Mouse (Mus musculus) left cerebral cortex, adult 2 months (tissue): ENCODE results near the gene Osbpl6. TPM values are rescaled to one million over a fixed set of nuclear protein-coding genes. Genes with fewer than 3 reads are reported as not detected.

Source experiments
- DNase-seq, 2 experiments: peaks; one replicate each; pipeline ENCODE4 v3.0.0; 2021 to 2022; ENCODE audit warnings: low spot score in 2 of 2, mixed read lengths in 1 of 2; ENCODE audit errors: extremely low spot score in 1 of 2
- H3K27ac ChIP-seq: fragments of 200-600 bp; 2 replicates; pipeline ENCODE4 v1.8.1; 2022
- H3K4me3 ChIP-seq: fragments of 200-600 bp; 2 replicates; pipeline ENCODE4 v1.8.1; 2022
- CTCF ChIP-seq: fragments of 200-600 bp; IDR thresholded peaks from 2 replicates; pipeline ENCODE4 v1.8.1; 2022; ENCODE audit warnings: antibody characterized with exemption, mild to moderate bottlenecking, moderate library complexity
- intact Hi-C: fragments of 180-260 bp; cut with DNase I; formaldehyde crosslinking; loops from one replicate; pipeline ENCODE4 v1.15.1; 2025
- long read RNA-seq, 2 experiments: library from polyadenylated mRNA; stranded (forward); transcript quantifications; one replicate each; pipeline ENCODE4 v2.0.0; 2021; ENCODE audit warnings: borderline mapping rate in 2 of 2
- total RNA-seq, 2 experiments: library from RNA; stranded (reverse); gene quantifications; 2 replicates each; pipeline ENCODE4 v1.2.3; 2021

The Osbpl6 gene
- 10 to 100 TPM; 53.0 to 62.0 TPM for total RNA-seq
- long read RNA-seq, experiment 1, full-length matches to known transcripts, result 5 of 18 reads
- long read RNA-seq, experiment 1, partial matches to known transcripts, result 4 of 18 reads
- long read RNA-seq, experiment 1, other reads (novel, unspliced or antisense), result 9 of 18 reads
- long read RNA-seq, experiment 2, full-length matches to known transcripts, result 3 of 13 reads
- long read RNA-seq, experiment 2, partial matches to known transcripts, result 7 of 13 reads
- long read RNA-seq, experiment 2, other reads (novel, unspliced or antisense), result 3 of 13 reads

- Histone ChIP-seq H3K27ac (peak within 1 kb of the TSS; percentile 96), H3K4me3 (peak within 1 kb of the TSS; percentile 72)
- TF ChIP-seq CTCF, result no peak; the same call in 1 of the 2 replicates
- DNase-seq, result peak; percentile 77 to 82
- intact Hi-C loops, result loop anchor here (1.0 to 2.0 kb wide), 3 partner anchors 39 to 132 kb away; no protein-coding TSS in a partner anchor
Observed at GRCm38 (mm10) chr2:76406151-76406936, at the start of gene Osbpl6. TSS of gene Osbpl6 (plus strand) at chr2:76406508.

GRCm38 (mm10) chr2:76360226-76360625, 46.1 kb upstream of the Osbpl6 start, which contains the start of gene Cyct:
TSS of gene Cyct (minus strand) at chr2:76360450.
- Histone ChIP-seq H3K27ac (no peak within 1 kb of the TSS), H3K4me3 (no peak within 1 kb of the TSS)
- no peak for TF ChIP-seq CTCF
- no peak for DNase-seq
- intact Hi-C loops, result loop anchor here (2.0 kb wide), 1 partner anchor 105 kb away; no protein-coding TSS in a partner anchor

GRCm38 (mm10) chr2:76362111-76362510, 44.2 kb upstream of the Osbpl6 start:
- TF ChIP-seq CTCF, result peak; percentile 57
- H3K4me3 ChIP-seq, result no peak overlapping the region
- DNase-seq, result no peak
- no peak overlapping the region for H3K27ac ChIP-seq
- intact Hi-C loops, result no loop called here

- no peak for TF ChIP-seq CTCF
- H3K4me3 ChIP-seq, result no peak overlapping the region
- intact Hi-C loops, result loop anchor here (5.0 kb wide), 1 partner anchor 239 kb away; no protein-coding TSS in a partner anchor
- H3K27ac ChIP-seq, result no peak overlapping the region
- no peak for DNase-seq
Observed at GRCm38 (mm10) chr2:76365811-76366210, 40.5 kb upstream of the Osbpl6 start.

GRCm38 (mm10) chr2:76367188-76367922, 39.0 kb upstream of the Osbpl6 start:
- intact Hi-C loops, result loop anchor here (1.0 to 5.0 kb wide), 3 partner anchors 39 to 251 kb away; partner anchors contain the start of gene Osbpl6
- DNase-seq, result peak; percentile 72 to 82
- no peak overlapping the region for H3K27ac ChIP-seq
- H3K4me3 ChIP-seq, result no peak overlapping the region
- peak; percentile 85 for TF ChIP-seq CTCF

GRCm38 (mm10) chr2:76368861-76369660, 37.2 kb upstream of the Osbpl6 start:
- DNase-seq, result no peak
- Histone ChIP-seq H3K4me3 (no peak overlapping the region), H3K27ac (no peak overlapping the region)
- TF ChIP-seq CTCF, result no peak
- intact Hi-C loops, result loop anchor here (5.0 kb wide), 1 partner anchor 242 kb away; no protein-coding TSS in a partner anchor

- peak; percentile 89 to 92 for DNase-seq
- intact Hi-C loops, result loop anchor here (5.0 kb wide), 2 partner anchors 217 to 243 kb away; no protein-coding TSS in a partner anchor
- H3K4me3 ChIP-seq, result peak within 1 kb of the TSS; percentile 97
- peak within 1 kb of the TSS; percentile 85 for H3K27ac ChIP-seq
- peak; percentile 93 for TF ChIP-seq CTCF
Observed at GRCm38 (mm10) chr2:76369821-76370655, 36.3 kb upstream of the Osbpl6 start, which contains the start of gene Rbm45. TSS of gene Rbm45 (plus strand) at chr2:76369984.

GRCm38 (mm10) chr2:76370656-76370922, 35.7 kb upstream of the Osbpl6 start:
- DNase-seq, result no peak
- Histone ChIP-seq H3K4me3 (peak overlapping the region; percentile 97), H3K27ac (no peak overlapping the region)
- intact Hi-C loops, result loop anchor here (5.0 kb wide), 1 partner anchor 217 kb away; no protein-coding TSS in a partner anchor
- no peak for TF ChIP-seq CTCF

- no peak overlapping the region for H3K27ac ChIP-seq
- intact Hi-C loops, result loop anchor here (2.0 to 5.0 kb wide), 2 partner anchors 15 to 215 kb away; no protein-coding TSS in a partner anchor
- TF ChIP-seq CTCF, result no peak
- DNase-seq, result no peak
- no peak overlapping the region for H3K4me3 ChIP-seq
Observed at GRCm38 (mm10) chr2:76372244-76372643, 34.1 kb upstream of the Osbpl6 start.
